Mouse (Mus musculus): ENCODE data around the gene Acot12.

DNA sequence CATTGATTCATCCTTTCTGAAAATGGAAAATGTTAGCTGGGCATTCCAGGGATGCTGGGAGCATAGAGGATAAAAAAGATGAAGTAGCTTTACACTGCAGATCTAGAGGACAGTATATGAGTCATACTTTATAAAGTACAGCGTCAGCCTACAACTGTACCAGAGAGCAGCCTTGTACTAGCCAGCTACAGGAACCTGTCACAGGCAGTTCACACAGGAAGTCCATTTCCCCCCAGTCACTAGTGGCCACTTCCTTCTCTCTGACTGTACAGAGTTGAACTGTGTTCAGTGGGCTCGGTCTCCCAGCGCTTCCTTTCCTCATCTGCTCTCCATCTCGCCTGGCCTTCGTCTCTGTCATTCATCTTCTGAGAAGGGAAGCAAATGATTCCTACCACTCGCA, 39.0 kb upstream of the Acot12 start:
- TF ChIP-seq CTCF (IDR thresholded peaks at IDR 0.05 in 2 of 3, conservative IDR thresholded peaks at IDR 0.05 in 1 of 3; ENCODE audit: control insufficient read depth in 1 of 3, insufficient read depth in 1 of 3, low read depth in 2 of 3, low read length in 3 of 3, poor library complexity in 1 of 3, severe bottlenecking in 1 of 3): no peak
- TF ChIP-seq POLR2AphosphoS2 (IDR thresholded peaks at IDR 0.05; ENCODE audit: low read length): no peak
- no peak for TF ChIP-seq USF1 (IDR thresholded peaks at IDR 0.05; ENCODE audit: low read depth, low read length)

All from MEL (cell line).